Mouse (Mus musculus) testis, adult 2 months (tissue): ENCODE results near the gene Adgrl2.

Experiments used
- CTCF ChIP-seq: fragments of 200-500 bp; IDR thresholded peaks from 2 replicates; pipeline ENCODE4 v1.5.1; 2012; ENCODE audit warnings: low read depth, mild to moderate bottlenecking, inconsistent platforms, low read length, moderate library complexity; ENCODE audit not compliant: control insufficient read depth, insufficient read depth, insufficient replicate concordance
- POLR2A ChIP-seq: fragments of 200-500 bp; IDR thresholded peaks from 2 replicates; pipeline ENCODE4 v1.6.1; 2012; ENCODE audit warnings: low read depth, mild to moderate bottlenecking, inconsistent platforms, low read length, moderate library complexity; ENCODE audit not compliant: control insufficient read depth

GRCm38 (mm10) chr3:148848366-148848765 lies 142.0 kb downstream of the Adgrl2 start:
- no peak for TF ChIP-seq CTCF
- TF ChIP-seq POLR2A: no peak
